ENCODE assay signal across 20 mouse cellular contexts in genomic region chr15:27882898-27883297, GRCm38 (mm10).
A peak's percentile ranks its signal among the peaks of the same experiment; 100 is the strongest.
DNase-seq lines count a peak whose midpoint lies in the region; TF ChIP-seq lines count a peak whose summit lies in the region.
"Had no signal": no experiment of that assay in that cellular context is flagged by ENCODE, and none has a peak within 500 bp of the region (broad histone marks: within the 10 kb centered on the region; RNA-seq: fewer than 3 reads in every experiment).

No protein-coding gene starts in this region.

- intact Hi-C loops in left cerebral cortex, postnatal 25 days (cut with DNase I) = no loop called here

- H3K27ac ChIP-seq in cortical plate, adult 2 months (ENCODE audit: insufficient read depth, low read length) = 0 out of 2 replicates have a peak overlapping the region, but pooled peaks have one; percentile 8
- H3K27ac ChIP-seq: embryonic facial prominence, embryonic 12.5 days; heart, embryonic 10.5 days; limb, embryonic 13.5 days; midbrain, embryonic 13.5 days; neural tube, embryonic 12.5 days; stomach, embryonic 15.5 days had no signal

- H3K4me3 ChIP-seq in cortical plate, adult 2 months (ENCODE audit: insufficient read depth, low read length) = no peak overlapping the region
- H3K4me3 ChIP-seq: embryonic facial prominence, embryonic 12.5 days; heart, embryonic 10.5 days; limb, embryonic 13.5 days; midbrain, embryonic 13.5 days; neural tube, embryonic 12.5 days; stomach, embryonic 15.5 days had no signal

- TF ChIP-seq POLR2A in cortical plate, adult 2 months (IDR thresholded peaks at IDR 0.05; ENCODE audit: extremely low read depth, insufficient read depth, low read length) = no peak

- TF ChIP-seq CTCF in cortical plate, adult 2 months (IDR thresholded peaks at IDR 0.05; ENCODE audit: extremely low read depth, insufficient read depth, low read length) = no peak

- H3K4me1 ChIP-seq in cortical plate, adult 2 months (ENCODE audit: control insufficient read depth, insufficient read depth, low read length) = peaks cover 4% of the 10 kb centered on the region
- H3K4me1 ChIP-seq: embryonic facial prominence, embryonic 12.5 days; midbrain, embryonic 13.5 days; neural tube, embryonic 12.5 days; stomach, embryonic 15.5 days had no signal

- peak; percentile 38 to 39 for DNase-seq in spleen, postnatal 36 days (ENCODE audit: low spot score in 2 of 2)
- no peak for DNase-seq in spleen, adult 12 weeks (ENCODE audit: low spot score)
- peak; percentile 61 for DNase-seq in naive thymus-derived CD4-positive, alpha-beta T cell, adult 2 months (ENCODE audit: low read depth)
- no peak for DNase-seq in urinary bladder, postnatal 14 days (ENCODE audit: low spot score)
- DNase-seq in left cerebral cortex, postnatal 25 days (ENCODE audit: low spot score in 2 of 2) = no peak
- DNase-seq in c-Kit-positive CD71-positive TER-119-positive erythroid progenitor cells, embryonic 14.5 days (ENCODE audit: low spot score) = no peak
- no peak for DNase-seq in neural tube, embryonic 10.5 days (ENCODE audit: extremely low spot score, low spot score)
- DNase-seq: adrenal gland, postnatal 10 days; cerebellum, postnatal 25 days; gastrocnemius, postnatal 14 days; heart, postnatal 14 days; kidney, adult 18-20 months; kidney, postnatal 4 days had no signal

Comparison
In these comparisons a context has a peak if more than half of its experiments do, and no peak if none do; other contexts are left out.
1. DNase-seq: peak in spleen, postnatal 36 days (2 of 2) and naive thymus-derived CD4-positive, alpha-beta T cell, adult 2 months (single experiment); none in spleen, adult 12 weeks (single experiment), urinary bladder, postnatal 14 days (single experiment), left cerebral cortex, postnatal 25 days (0 of 2), c-Kit-positive CD71-positive TER-119-positive erythroid progenitor cells, embryonic 14.5 days (single experiment) and neural tube, embryonic 10.5 days (single experiment).